12 mouse cellular contexts compared by ENCODE assay signal in the genomic region with DNA sequence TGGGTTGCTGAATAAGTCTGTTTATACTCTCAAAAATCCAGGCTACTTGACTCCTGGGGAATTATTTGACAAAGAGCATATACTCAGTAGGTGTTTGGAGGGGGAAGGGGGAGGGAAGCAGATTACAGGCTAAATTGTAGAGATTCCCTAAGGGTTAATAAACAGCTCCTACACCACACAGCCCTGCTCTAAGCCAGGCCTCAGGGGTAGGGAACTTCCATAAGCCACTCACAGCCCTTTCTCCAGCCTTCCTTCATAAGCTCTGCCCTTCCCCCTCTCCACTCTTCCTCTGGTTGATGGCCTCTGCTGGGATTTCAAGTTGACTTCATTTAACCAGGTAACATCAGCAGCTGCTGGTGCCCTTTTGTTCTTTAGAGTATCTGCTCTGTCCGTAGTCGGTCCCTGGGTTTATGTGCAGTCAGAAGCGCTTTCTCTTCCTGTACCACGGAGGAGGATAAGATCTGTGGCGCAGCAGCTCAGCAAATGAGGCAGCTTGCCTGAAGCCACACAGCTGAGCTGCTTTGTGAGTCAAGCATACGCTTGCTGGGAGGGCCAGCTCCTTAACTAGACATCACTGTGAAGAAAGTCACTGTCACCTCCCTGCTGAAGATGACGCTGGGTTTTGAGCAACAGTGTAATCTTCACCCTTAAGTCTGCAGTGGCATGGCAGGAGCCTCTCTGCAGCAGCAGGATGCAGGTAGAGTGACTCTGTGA. TPM values are rescaled to one million over a fixed set of nuclear protein-coding genes. Genes with fewer than 3 reads are reported as not detected.
DNase-seq lines count a peak whose midpoint lies in the region; ATAC-seq lines count a peak whose summit lies in the region.
"Had no signal": no experiment of that assay in that cellular context is flagged by ENCODE, and none has a peak within 500 bp of the region (broad histone marks: within the 10 kb centered on the region; RNA-seq: fewer than 3 reads in every experiment).

No protein-coding gene starts in this region.

- WGBS in forebrain, embryonic 15.5 days = 46% methylated on average over 7 of the region's 7 CpGs

- H3K36me3 ChIP-seq in forebrain, embryonic 15.5 days = no peaks in the 10 kb centered on the region

- no peak overlapping the region for H3K4me2 ChIP-seq in forebrain, embryonic 15.5 days (replicated peaks)

- no peak overlapping the region for H3K9ac ChIP-seq in forebrain, embryonic 15.5 days (replicated peaks)

- H3K27me3 ChIP-seq in forebrain, embryonic 15.5 days = no peaks in the 10 kb centered on the region

- H3K27ac ChIP-seq in forebrain, embryonic 15.5 days (replicated peaks) = no peak overlapping the region

- H3K4me3 ChIP-seq in forebrain, embryonic 15.5 days = no peak overlapping the region

- DNase-seq in layer of hippocampus, adult 8-10 months (ENCODE audit: low spot score in 2 of 2) = peak; percentile 26 to 37
- no peak for DNase-seq in layer of hippocampus, postnatal 36 days
- peak; percentile 77 for DNase-seq in MEL-GATA-1-ER (ENCODE audit: extremely low read depth, low read depth)
- DNase-seq in spleen, postnatal 36 days (ENCODE audit: low spot score in 2 of 2) = peak; percentile 37 to 48
- no peak for DNase-seq in gastrocnemius, postnatal 4 days (ENCODE audit: low spot score in 2 of 2)
- no peak for DNase-seq in heart, postnatal 14 days
- DNase-seq: adrenal gland, postnatal 25 days; cerebellum, postnatal 25 days; heart, adult 18-20 months; lung, postnatal 10 days had no signal

- intact Hi-C loops in heart, postnatal 14 days (cut with DNase I) = loop anchor here (10.0 kb wide), 1 partner anchor 276 kb away; no protein-coding TSS in a partner anchor

- ATAC-seq in megakaryocyte, adult 5-6 weeks (ENCODE audit: poor library complexity, severe bottlenecking) = peak; percentile 86
- no peak for ATAC-seq in forebrain, embryonic 15.5 days (replicated peaks)

- H3K4me1 ChIP-seq in forebrain, embryonic 15.5 days = no peaks in the 10 kb centered on the region

- H3K9me3 ChIP-seq in forebrain, embryonic 15.5 days = no peaks in the 10 kb centered on the region

RNA-seq across cellular contexts. Expression of gene Kcnmb1, which starts 24.1 kb away (rescaled TPM):
- under 1 TPM; 0.40 to 0.47 (median 0.44) TPM for total RNA-seq in layer of hippocampus, adult 8-10 months (2022)
- total RNA-seq in layer of hippocampus, postnatal 36 days (2021) = under 1 TPM; 0.20 TPM
- not detected in 2 replicates for total RNA-seq in megakaryocyte, adult 5-6 weeks (2015)
- not detected in 2 replicates for total RNA-seq in megakaryocyte, adult 5-6 weeks (2017)
- total RNA-seq in gastrocnemius, postnatal 4 days (2021) = under 1 TPM; 0.10 to 0.20 TPM
- 0.11 and 0.15 TPM in 2 replicates for polyA plus RNA-seq in forebrain, embryonic 15.5 days (2015; fragmentation: Nextera tagmentation; extraction: Ambion mirVana)
- 1 to 10 TPM in 1 of 2 experiments, under 1 TPM in 1; 0.80 to 1.1 TPM for total RNA-seq in heart, postnatal 14 days (2021)

RNA-seq across cellular contexts. Expression of gene Kcnip1, which starts 54.2 kb away (rescaled TPM):
- total RNA-seq in layer of hippocampus, adult 8-10 months (2022) = 10 to 100 TPM; 17.4 to 21.0 (median 18.9) TPM
- total RNA-seq in layer of hippocampus, postnatal 36 days (2021) = 10 to 100 TPM; 20.6 to 21.0 TPM
- total RNA-seq in megakaryocyte, adult 5-6 weeks (2015) = 0.09 TPM in 1 of 2 replicates, not detected in the other
- 0.18 TPM in 1 of 2 replicates, not detected in the other for total RNA-seq in megakaryocyte, adult 5-6 weeks (2017)
- total RNA-seq in gastrocnemius, postnatal 4 days (2021) = under 1 TPM; 0.21 to 0.47 TPM
- 49.9 and 51.2 TPM in 2 replicates for polyA plus RNA-seq in forebrain, embryonic 15.5 days (2015; fragmentation: Nextera tagmentation; extraction: Ambion mirVana)
- not detected for total RNA-seq in heart, postnatal 14 days (2021)

Comparison
In these comparisons a context has a peak if more than half of its experiments do, and no peak if none do; other contexts are left out.
1. DNase-seq: peak in layer of hippocampus, adult 8-10 months (2 of 2), MEL-GATA-1-ER (single experiment) and spleen, postnatal 36 days (2 of 2); none in layer of hippocampus, postnatal 36 days (0 of 2), gastrocnemius, postnatal 4 days (0 of 2) and heart, postnatal 14 days (0 of 2).
2. RNA of gene Kcnip1, which starts 54.2 kb away (total RNA-seq): 20.6 to 21.0 TPM in layer of hippocampus, postnatal 36 days and 17.4 to 21.0 TPM in layer of hippocampus, adult 8-10 months; 0.21 to 0.47 TPM in gastrocnemius, postnatal 4 days, 0.09 to 0.18 TPM in megakaryocyte, adult 5-6 weeks and not detected in heart, postnatal 14 days; every median in the first group is over 10 times any median in the second.